Mouse (Mus musculus): ENCODE data around the gene Hist1h2ae. TPM values are rescaled to one million over a fixed set of nuclear protein-coding genes. Genes with fewer than 3 reads are reported as not detected.
"Not testable (repeated sequence)": the region's sequence is repeated elsewhere in the genome, so short reads cannot be mapped to it uniquely, and the experiment has no call there.

Hist1h2ae gene
- polyA plus RNA-seq, 1 experiment from 2014 or later, result 109 TPM

DNA sequence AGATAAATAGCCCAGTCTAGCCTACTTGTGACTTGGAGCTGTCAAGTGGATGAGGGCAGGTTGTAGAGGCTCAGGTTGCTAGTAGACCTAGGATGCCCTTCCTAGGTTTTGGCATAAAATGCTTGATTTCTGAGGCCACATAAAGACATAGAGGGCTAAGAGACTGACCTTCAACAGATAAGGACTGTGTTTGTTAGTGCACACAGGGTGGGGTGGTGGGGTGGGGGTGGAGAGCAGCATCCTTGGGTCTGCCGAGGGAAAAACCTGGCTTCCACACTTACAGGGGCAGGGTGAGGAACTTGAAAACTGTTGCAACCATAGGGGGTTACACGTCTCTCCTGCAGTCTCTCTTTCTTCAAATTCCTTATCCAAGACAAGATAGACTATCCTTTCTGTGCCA is 24.2 kb upstream of the Hist1h2ae start:
- H3K27me3 ChIP-seq (replicated peaks), result no peaks in the 10 kb centered on the region
- H3K4me3 ChIP-seq, result peak overlapping the region; percentile 9; the same call in 1 of the 2 replicates
- peak overlapping the region; percentile 93 for H3K27ac ChIP-seq
- H3K9ac ChIP-seq, result peak overlapping the region; percentile 66
- WGBS (ENCODE audit: insufficient replicate concordance), result 45% methylated on average over 2 of the region's 2 CpGs
- no peaks in the 10 kb centered on the region for H3K9me3 ChIP-seq (replicated peaks)
- H3K4me1 ChIP-seq, result peaks cover 56% of the 10 kb centered on the region
- peak overlapping the region; percentile 54 for H3K4me2 ChIP-seq
- H3K36me3 ChIP-seq, result no peaks in the 10 kb centered on the region
- peak; percentile 48 for ATAC-seq

DNA sequence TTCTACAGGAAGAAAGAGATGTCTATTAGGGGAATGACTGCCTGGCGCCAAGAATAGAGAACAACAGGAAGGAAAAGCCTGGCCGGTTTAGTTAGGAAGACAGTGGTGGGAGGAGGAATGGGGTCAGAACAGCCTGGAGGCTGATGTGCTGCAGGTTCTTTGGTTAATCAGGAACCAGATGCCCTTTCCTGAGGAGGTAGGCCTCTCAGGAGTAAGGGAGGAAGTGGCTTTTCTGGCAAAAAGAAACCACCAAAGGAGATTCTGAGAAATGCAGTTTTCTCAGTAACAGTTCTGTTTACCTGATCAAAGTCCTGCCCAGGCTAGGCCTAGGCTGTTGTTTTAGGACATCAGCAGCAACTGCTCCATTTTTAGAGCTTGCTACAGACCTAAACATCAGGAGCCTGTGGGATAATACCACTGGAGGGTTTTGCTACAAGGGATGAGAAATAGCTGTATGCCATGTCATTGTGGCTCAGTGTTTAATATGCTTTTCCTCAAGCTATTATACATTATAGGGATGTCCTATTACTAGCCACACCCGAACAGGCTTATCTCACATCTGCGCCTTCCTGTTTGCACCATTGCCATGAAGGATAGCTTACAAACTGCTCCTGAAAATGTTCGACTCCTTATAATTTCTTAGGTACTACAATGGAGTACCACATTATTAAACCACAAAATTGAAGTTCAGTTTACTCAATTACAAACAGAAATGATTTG is 22.2 kb upstream of the Hist1h2ae start:
- Histone ChIP-seq H3K27ac (peak overlapping the region; percentile 78), H3K9ac (peak overlapping the region; percentile 53)

DNA sequence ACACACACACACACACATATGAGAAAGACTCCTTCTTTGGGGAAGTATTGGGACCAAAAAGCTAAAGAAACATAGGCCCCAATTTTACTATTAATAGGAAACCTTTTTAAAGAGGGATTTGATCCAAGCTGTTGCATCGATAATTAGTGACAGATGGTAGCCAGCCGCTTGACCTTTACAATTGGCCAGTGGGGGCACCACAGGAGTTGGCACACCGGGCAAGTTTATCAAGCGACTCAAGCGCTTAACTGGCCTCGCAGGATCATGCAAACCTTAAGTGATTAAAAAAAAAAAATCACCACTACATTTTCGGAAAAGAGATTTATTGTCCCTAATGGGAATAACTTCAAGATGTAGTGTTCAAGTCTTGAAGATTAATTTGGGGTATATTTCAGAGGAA is 21.6 kb upstream of the Hist1h2ae start:
- no peaks in the 10 kb centered on the region for H3K27me3 ChIP-seq (replicated peaks)
- no peaks in the 10 kb centered on the region for H3K9me3 ChIP-seq (replicated peaks)
- peak overlapping the region; percentile 14; the same call in 1 of the 2 replicates for H3K4me2 ChIP-seq
- 78% methylated on average over 7 of the region's 7 CpGs for WGBS (ENCODE audit: insufficient replicate concordance)
- H3K27ac ChIP-seq, result peak overlapping the region; percentile 78
- no peak overlapping the region for H3K4me3 ChIP-seq
- ATAC-seq, result no peak
- H3K36me3 ChIP-seq, result no peaks in the 10 kb centered on the region
- peaks cover 53% of the 10 kb centered on the region for H3K4me1 ChIP-seq
- H3K9ac ChIP-seq, result peak overlapping the region; percentile 53

More for the DNA sequence above, 22.2 kb upstream of the Hist1h2ae start:
- no peaks in the 10 kb centered on the region for H3K27me3 ChIP-seq (replicated peaks)
- H3K4me1 ChIP-seq, result peaks cover 56% of the 10 kb centered on the region
- H3K36me3 ChIP-seq, result no peaks in the 10 kb centered on the region
- H3K4me2 ChIP-seq, result peak overlapping the region; percentile 14
- 31% methylated on average over 5 of the region's 5 CpGs for WGBS (ENCODE audit: insufficient replicate concordance)
- H3K4me3 ChIP-seq, result no peak overlapping the region
- no peaks in the 10 kb centered on the region for H3K9me3 ChIP-seq (replicated peaks)
- no peak for ATAC-seq

DNA sequence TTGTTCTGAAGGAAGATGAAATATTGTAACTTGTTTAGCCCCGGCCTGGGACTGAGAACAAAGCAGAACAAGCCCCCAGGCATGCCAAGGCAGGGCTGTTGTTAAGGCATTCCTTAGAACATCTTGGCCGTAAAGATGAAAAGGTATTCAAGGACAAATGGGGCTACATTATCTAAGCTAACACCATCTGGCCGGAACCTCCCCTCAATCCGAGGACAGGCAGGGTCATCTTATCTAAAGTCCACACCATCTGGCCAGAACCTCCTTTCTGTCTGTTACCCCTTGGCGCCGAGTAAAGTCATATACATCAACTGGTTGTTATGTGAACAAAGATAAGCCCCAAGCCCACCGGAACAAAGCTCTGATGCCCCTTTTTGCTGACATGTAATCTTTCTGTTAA is 20.9 kb upstream of the Hist1h2ae start:
- not testable (repeated sequence) for H3K9ac ChIP-seq; H3K4me2 ChIP-seq; ATAC-seq; H3K27me3 ChIP-seq (replicated peaks); H3K27ac ChIP-seq; H3K36me3 ChIP-seq; H3K4me3 ChIP-seq; H3K9me3 ChIP-seq (replicated peaks)
- peaks cover 50% of the 10 kb centered on the region for H3K4me1 ChIP-seq
- WGBS (ENCODE audit: insufficient replicate concordance), result 59% methylated on average over 7 of the region's 7 CpGs

DNA sequence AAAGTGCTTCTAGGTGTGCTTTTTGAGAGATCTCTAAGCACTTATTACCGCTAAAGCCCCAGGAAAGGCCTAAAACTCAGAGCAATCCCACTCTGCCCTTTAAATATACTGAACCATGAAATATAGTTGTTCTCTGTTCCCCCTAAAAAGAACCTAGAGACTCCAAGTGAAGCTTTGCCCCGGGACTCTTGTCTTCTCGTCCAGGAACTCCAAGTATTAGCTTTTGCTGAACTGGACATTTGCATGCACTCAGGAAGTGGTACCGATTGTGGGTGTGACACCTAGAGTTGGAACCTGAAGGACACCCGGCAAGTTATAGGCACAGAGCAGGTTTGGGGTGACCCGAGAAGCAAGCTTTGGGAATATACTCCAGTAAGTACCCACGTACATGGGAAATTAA is 20.2 kb upstream of the Hist1h2ae start:
- H3K4me3 ChIP-seq, result no peak overlapping the region
- no peak for ATAC-seq
- no peak overlapping the region for H3K4me2 ChIP-seq
- no peak overlapping the region for H3K9ac ChIP-seq
- no peaks in the 10 kb centered on the region for H3K36me3 ChIP-seq
- H3K9me3 ChIP-seq (replicated peaks), result no peaks in the 10 kb centered on the region
- WGBS (ENCODE audit: insufficient replicate concordance), result 83% methylated on average over 7 of the region's 7 CpGs
- H3K4me1 ChIP-seq, result peaks cover 48% of the 10 kb centered on the region
- no peak overlapping the region for H3K27ac ChIP-seq
- no peaks in the 10 kb centered on the region for H3K27me3 ChIP-seq (replicated peaks)

DNA sequence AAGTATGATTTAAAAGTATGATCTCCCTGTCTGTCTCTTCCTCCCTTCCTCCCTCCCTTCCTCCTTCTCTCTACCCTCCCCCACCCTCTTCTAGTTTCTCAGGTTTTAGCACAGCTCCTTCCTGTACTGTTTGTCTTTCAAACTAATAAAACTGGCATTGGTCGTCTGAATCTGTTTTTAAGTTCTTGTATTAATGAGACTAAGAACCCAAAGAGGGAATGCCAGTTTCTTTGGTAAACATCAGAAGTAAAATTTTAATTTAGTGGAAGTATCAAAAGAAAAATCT is 15.9 kb upstream of the Hist1h2ae start:
- Histone ChIP-seq H3K36me3 (no peaks in the 10 kb centered on the region), H3K9me3 (replicated peaks) (no peaks in the 10 kb centered on the region), H3K4me3 (peak overlapping the region; percentile 42), H3K27me3 (replicated peaks) (no peaks in the 10 kb centered on the region), H3K4me2 (peak overlapping the region; percentile 78), H3K9ac (peak overlapping the region; percentile 77), H3K27ac (peak overlapping the region; percentile 100), H3K4me1 (peaks cover 34% of the 10 kb centered on the region)
- no peak for ATAC-seq
- 5% methylated on average over 1 of the region's 1 CpGs for WGBS (ENCODE audit: insufficient replicate concordance)

DNA sequence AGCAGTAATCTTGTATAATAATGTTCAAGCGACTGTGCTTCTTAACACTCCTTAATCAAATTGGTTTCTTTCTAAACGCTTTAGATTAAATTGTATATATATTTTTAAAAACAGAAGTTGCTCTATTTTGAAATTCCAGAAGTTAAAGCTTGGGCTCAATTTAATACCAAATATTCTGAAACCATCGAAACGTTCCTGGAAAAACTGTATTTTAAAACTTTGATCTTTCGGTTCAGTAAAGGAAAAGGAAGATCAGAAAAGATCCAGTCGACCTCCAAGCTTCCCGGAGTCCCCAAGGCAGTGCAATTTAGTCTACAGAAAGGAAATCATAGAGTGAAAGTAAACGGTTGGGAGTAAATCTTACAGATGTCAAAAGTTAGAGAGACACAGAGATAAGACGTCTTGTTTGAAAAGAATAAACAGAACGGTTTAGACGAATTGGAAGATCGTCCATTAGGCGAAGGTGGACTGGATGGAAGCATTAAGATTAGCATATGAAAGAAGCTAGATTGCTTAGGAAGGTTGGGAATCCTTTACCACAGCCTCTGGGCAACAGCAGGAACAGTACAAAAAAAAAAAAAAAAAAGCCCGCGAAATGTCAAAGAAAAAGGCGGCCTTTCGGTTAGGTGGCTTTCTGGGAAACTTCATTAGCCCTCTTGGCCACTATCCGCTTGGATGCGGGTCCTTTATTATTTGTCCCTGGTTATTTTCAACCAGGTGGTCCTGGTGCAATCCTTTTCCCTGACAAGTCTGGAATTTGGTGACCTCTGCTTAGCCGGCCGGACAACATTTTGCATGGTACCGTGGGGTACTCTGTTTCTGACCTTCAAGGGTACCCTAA is 15.3 kb upstream of the Hist1h2ae start:
- H3K4me1 ChIP-seq, result peaks cover 37% of the 10 kb centered on the region
- no peaks in the 10 kb centered on the region for H3K9me3 ChIP-seq (replicated peaks)
- H3K27me3 ChIP-seq (replicated peaks), result no peaks in the 10 kb centered on the region
- H3K4me3 ChIP-seq, result peak overlapping the region; percentile 42
- H3K4me2 ChIP-seq, result peak overlapping the region; percentile 78
- ATAC-seq, result no peak
- 4% methylated on average over 22 of the region's 22 CpGs for WGBS (ENCODE audit: insufficient replicate concordance)
- H3K9ac ChIP-seq, result peak overlapping the region; percentile 77
- H3K36me3 ChIP-seq, result no peaks in the 10 kb centered on the region
- H3K27ac ChIP-seq, result peak overlapping the region; percentile 100

DNA sequence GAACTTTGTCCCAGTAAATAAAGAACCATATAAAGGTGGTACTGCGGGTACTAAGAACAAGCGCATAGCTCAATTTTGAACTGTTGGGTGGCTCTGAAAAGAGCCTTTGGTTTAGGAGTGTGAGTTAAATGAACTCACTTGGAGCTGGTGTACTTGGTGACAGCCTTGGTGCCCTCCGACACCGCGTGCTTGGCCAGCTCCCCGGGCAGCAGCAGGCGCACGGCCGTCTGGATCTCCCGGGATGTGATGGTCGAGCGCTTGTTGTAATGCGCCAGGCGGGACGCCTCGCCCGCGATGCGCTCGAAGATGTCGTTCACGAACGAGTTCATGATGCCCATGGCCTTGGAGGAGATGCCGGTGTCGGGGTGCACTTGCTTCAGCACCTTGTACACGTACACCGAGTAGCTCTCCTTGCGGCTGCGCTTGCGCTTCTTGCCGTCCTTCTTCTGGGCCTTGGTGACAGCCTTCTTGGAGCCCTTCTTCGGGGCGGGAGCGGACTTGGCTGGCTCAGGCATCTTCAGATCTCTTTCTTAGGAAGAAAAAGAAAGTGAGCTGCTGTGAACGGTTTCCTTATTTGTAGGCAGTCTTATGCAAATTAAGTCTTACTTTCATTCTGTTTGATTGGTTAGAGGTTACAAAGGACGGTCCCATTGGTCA is 14.6 kb upstream of the Hist1h2ae start:
- H3K4me3 ChIP-seq, result peak overlapping the region; percentile 61
- 0% methylated on average over 34 of the region's 36 CpGs for WGBS (ENCODE audit: insufficient replicate concordance)
- peaks cover 45% of the 10 kb centered on the region for H3K4me1 ChIP-seq
- peak overlapping the region; percentile 100 for H3K27ac ChIP-seq
- not testable (repeated sequence) for H3K9me3 ChIP-seq (replicated peaks); H3K27me3 ChIP-seq (replicated peaks); H3K36me3 ChIP-seq
- ATAC-seq, result peak; percentile 78
- H3K9ac ChIP-seq, result peak overlapping the region; percentile 86
- H3K4me2 ChIP-seq, result peak overlapping the region; percentile 78

DNA sequence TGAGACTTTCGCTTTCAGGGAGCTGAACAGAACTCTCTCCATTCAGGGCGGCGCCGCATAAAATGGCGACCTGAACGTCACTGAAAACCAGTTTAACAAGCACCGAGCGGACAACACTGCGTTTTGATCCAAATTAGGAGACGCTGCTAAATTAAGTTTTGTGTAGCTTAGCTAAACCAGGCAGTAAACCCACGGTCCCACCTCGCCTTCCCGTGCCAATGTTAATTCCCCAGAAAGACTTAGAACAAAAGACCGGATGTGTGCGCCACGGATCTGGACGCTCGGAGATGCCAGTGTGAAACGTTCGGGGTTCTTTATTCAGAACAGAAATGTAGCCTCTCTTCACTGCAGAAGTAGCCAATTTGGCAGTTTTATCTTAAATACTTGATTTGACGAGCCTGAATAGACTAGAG is 14.0 kb upstream of the Hist1h2ae start:
- no peaks in the 10 kb centered on the region for H3K27me3 ChIP-seq (replicated peaks)
- peaks cover 50% of the 10 kb centered on the region for H3K4me1 ChIP-seq
- no peaks in the 10 kb centered on the region for H3K9me3 ChIP-seq (replicated peaks)
- peak overlapping the region; percentile 78 for H3K4me2 ChIP-seq
- WGBS (ENCODE audit: insufficient replicate concordance), result 0% methylated on average over 21 of the region's 21 CpGs
- H3K27ac ChIP-seq, result peak overlapping the region; percentile 100
- peak overlapping the region; percentile 86 for H3K9ac ChIP-seq
- H3K4me3 ChIP-seq, result peak overlapping the region; percentile 61
- H3K36me3 ChIP-seq, result no peaks in the 10 kb centered on the region
- ATAC-seq, result peak; percentile 3

DNA sequence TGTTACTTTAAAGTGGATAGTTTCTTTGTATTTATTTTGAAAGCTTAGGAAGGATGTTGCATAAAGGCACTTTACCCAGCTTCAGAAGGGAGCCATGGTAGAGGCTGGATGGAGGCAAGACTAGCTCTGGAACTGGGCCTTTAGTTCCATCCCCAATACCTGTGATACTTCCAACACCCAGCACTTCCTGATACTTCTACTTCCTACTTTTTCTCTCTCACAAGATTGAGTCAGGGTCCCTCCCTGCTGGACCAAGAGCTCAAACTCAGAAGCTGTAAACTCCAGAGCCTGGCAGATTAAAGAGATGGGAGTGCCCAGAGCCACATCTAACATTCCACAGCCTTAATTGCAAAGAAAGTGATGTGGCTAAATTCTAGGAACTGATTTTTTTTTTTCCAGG is 13.3 kb upstream of the Hist1h2ae start:
- no peak for ATAC-seq
- Histone ChIP-seq H3K36me3 (no peaks in the 10 kb centered on the region), H3K9ac (peak overlapping the region; percentile 86), H3K9me3 (replicated peaks) (no peaks in the 10 kb centered on the region), H3K27ac (peak overlapping the region; percentile 100), H3K4me2 (peak overlapping the region; percentile 78), H3K4me3 (peak overlapping the region; percentile 61), H3K4me1 (peaks cover 51% of the 10 kb centered on the region), H3K27me3 (replicated peaks) (no peaks in the 10 kb centered on the region)

DNA sequence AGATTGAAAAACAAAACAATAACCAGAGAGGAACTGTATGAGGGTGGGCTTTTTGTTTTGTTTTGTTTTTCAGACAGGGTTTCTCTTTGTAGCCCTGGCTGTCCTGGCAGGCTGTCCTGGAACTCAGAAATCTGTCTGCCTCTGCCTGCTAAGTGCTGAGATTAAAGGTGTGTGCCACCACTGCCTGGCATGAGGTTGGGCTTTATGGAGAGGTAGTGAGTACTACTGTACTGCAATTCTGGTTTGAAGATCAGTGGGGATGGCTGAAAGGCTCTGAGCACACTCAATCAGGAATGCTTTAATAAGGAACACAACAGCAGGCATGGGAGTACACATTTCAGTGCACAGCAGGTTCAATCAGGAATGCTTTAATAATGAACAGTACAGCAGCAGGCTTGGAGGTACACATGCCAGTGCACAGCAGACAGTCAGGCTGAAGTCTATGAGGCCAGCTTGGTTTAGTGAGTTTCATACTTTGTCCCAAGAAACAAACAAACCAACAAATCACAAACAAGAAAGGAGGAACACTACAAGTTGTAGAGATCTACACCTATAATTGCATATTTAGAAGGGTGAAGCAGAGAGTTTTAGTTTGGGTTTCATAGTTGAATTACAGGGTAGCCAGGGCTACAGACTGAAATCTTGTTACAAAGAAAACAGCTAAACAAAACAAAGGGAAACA is 12.5 kb upstream of the Hist1h2ae start:
- Histone ChIP-seq H3K4me3 (peak overlapping the region; percentile 58), H3K27ac (peak overlapping the region; percentile 100), H3K4me2 (peak overlapping the region; percentile 78), H3K4me1 (peaks cover 58% of the 10 kb centered on the region), H3K27me3 (replicated peaks) (no peaks in the 10 kb centered on the region), H3K9ac (peak overlapping the region; percentile 86), H3K9me3 (replicated peaks) (no peaks in the 10 kb centered on the region), H3K36me3 (no peaks in the 10 kb centered on the region)
- no peak for ATAC-seq
